Mouse (Mus musculus): ENCODE results near the gene Ribc1. TPM values are rescaled to one million over a fixed set of nuclear protein-coding genes. Genes with fewer than 3 reads are reported as not detected.

The Ribc1 gene
- 2.0 and 2.1 TPM in 2 replicates for polyA plus RNA-seq (2015; fragmentation: Nextera tagmentation; extraction: Ambion mirVana)

DNA sequence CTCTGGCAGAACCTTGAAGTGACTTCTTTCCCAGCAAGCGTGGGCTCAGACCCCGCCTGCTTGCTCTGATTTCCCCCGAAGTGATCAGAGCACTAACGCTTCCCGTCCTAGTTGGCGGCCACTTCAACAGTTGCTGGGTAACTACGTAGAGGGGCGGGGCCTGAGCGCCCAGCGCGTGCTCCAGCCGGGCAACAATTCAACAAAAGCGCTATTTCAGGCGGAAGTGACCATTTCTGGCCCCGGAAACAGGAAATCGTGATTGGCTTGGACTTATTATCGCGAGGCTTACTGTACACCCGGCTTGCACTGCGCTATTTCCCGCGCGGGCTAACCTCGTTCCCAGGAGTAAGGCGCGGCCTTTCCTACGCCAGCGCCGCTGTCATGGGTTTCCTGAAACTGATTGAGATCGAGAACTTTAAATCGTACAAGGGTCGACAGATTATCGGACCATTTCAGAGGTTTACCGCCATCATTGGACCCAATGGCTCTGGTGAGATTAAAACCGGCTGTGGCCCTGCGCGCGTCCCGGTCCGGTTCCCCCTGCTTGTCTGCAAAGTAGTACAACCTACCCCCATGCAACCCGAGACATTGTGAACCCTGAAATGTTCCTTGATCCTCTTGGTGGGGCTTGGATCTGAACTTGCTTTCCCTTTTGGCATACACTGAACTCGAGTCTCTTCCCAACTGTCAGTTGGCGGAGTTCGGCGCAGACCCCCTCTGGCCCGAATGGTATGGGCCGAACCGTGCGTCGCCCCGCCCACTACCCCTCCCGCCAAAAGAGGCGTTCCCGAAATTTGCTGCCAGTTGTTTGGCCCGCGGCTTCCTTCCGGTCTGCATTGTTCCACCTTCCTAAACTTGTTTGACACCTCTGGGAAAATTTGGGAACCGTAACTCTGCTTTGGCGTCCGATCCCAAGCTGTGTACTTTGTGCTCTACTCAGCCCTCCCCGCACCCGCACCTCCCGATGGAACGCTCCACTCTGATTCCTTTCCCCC, at the start of gene Ribc1, which contains the start of gene Smc1a:
Gene Ribc1 (minus strand): TSS at position 145 of the 995 bp plus-strand sequence.
Gene Smc1a (plus strand): TSS at position 278 of the 995 bp plus-strand sequence.
- Histone ChIP-seq H3K27me3 (ENCODE audit: control insufficient read depth, insufficient read depth, low read length) (peaks cover 7% of the 10 kb centered on the region; the same call in 1 of the 2 replicates), H3K4me1 (ENCODE audit: control insufficient read depth, insufficient read depth, low read length) (no peaks in the 10 kb centered on the region), H3K9me3 (replicated peaks; ENCODE audit: control insufficient read depth, low read length) (no peaks in the 10 kb centered on the region), H3K4me2 (ENCODE audit: low read depth, low read length) (peak within 1 kb of the TSS; percentile 55), H3K27ac (ENCODE audit: low read length) (peak within 1 kb of the TSS; percentile 94), H3K9ac (ENCODE audit: low read length) (peak within 1 kb of the TSS; percentile 75), H3K36me3 (ENCODE audit: control insufficient read depth, insufficient read depth, low read length) (no peaks in the 10 kb centered on the region), H3K4me3 (replicated peaks; ENCODE audit: low read length) (peak within 1 kb of the TSS; percentile 65)
- WGBS = 8% methylated on average over 63 of the region's 64 CpGs
- peak; percentile 98 for ATAC-seq (ENCODE audit: insufficient read depth, low FRiP score)

GRCm38 (mm10) chrX:152065674-152066073, 49.6 kb upstream of the Ribc1 start:
- no peak overlapping the region for H3K4me2 ChIP-seq (ENCODE audit: low read depth, low read length)
- H3K4me1 ChIP-seq (ENCODE audit: control insufficient read depth, insufficient read depth, low read length) = no peaks in the 10 kb centered on the region
- H3K36me3 ChIP-seq (ENCODE audit: control insufficient read depth, insufficient read depth, low read length) = peaks cover 3% of the 10 kb centered on the region; the same call in 1 of the 2 replicates
- H3K9ac ChIP-seq (ENCODE audit: low read length) = no peak overlapping the region
- no peak overlapping the region for H3K4me3 ChIP-seq (replicated peaks; ENCODE audit: low read length)
- no peak overlapping the region for H3K27ac ChIP-seq (ENCODE audit: low read length)
- ATAC-seq (ENCODE audit: insufficient read depth, low FRiP score) = no peak
- H3K27me3 ChIP-seq (ENCODE audit: control insufficient read depth, insufficient read depth, low read length) = peaks cover 11% of the 10 kb centered on the region
- no peaks in the 10 kb centered on the region for H3K9me3 ChIP-seq (replicated peaks; ENCODE audit: control insufficient read depth, low read length)
- 74% methylated on average over 2 of the region's 2 CpGs for WGBS

DNA sequence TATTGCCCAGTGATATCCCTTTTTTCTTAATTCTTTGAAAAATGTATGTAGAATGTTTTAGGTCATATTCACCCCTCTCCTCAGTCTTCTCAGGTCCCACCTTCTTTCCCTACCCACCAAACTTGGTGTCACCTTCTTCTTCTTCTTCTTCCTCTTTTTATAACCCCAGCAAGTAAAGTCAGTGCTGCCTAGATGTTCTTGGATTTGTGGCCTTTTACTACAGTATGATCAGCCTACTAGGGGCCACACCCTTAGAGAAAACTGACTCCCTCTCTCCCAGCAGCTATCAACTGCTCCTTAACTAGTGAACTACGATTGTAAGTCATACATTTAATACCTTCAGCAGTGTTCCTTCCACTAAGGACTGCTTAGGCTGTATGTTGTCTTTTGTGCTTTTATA, 38.0 kb upstream of the Ribc1 start:
- no peak overlapping the region for H3K4me2 ChIP-seq (ENCODE audit: low read depth, low read length)
- no peak overlapping the region for H3K4me3 ChIP-seq (replicated peaks; ENCODE audit: low read length)
- H3K27ac ChIP-seq (ENCODE audit: low read length) = no peak overlapping the region
- H3K4me1 ChIP-seq (ENCODE audit: control insufficient read depth, insufficient read depth, low read length) = no peaks in the 10 kb centered on the region
- ATAC-seq (ENCODE audit: insufficient read depth, low FRiP score) = no peak
- WGBS = 67% methylated on average over 1 of the region's 1 CpGs
- H3K36me3 ChIP-seq (ENCODE audit: control insufficient read depth, insufficient read depth, low read length) = no peaks in the 10 kb centered on the region
- H3K9me3 ChIP-seq (replicated peaks; ENCODE audit: control insufficient read depth, low read length) = no peaks in the 10 kb centered on the region
- peaks cover 8% of the 10 kb centered on the region; the same call in 1 of the 2 replicates for H3K27me3 ChIP-seq (ENCODE audit: control insufficient read depth, insufficient read depth, low read length)
- H3K9ac ChIP-seq (ENCODE audit: low read length) = no peak overlapping the region

DNA sequence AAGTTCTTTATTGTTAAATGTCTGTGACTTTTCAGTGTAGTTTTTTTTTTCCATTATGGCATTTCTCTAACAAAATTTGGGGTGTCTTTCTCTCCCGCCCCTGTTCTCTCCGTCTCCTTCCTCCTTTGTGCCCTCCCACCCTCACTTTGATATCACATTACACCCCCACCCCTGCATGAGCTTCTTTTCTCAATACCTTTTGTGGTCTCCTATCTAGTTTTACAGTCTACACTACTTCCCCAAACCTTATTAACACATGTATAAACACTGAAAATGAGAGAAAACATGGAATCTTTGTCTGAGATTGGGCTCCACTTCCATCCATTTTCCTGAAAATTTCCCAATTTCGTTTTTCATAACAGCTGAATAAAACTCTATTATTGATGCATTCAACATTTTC, 36.5 kb upstream of the Ribc1 start:
- Histone ChIP-seq H3K4me1 (ENCODE audit: control insufficient read depth, insufficient read depth, low read length) (no peaks in the 10 kb centered on the region), H3K36me3 (ENCODE audit: control insufficient read depth, insufficient read depth, low read length) (no peaks in the 10 kb centered on the region), H3K4me3 (replicated peaks; ENCODE audit: low read length) (no peak overlapping the region), H3K27ac (ENCODE audit: low read length) (no peak overlapping the region), H3K9me3 (replicated peaks; ENCODE audit: control insufficient read depth, low read length) (no peaks in the 10 kb centered on the region), H3K9ac (ENCODE audit: low read length) (no peak overlapping the region), H3K4me2 (ENCODE audit: low read depth, low read length) (no peak overlapping the region), H3K27me3 (ENCODE audit: control insufficient read depth, insufficient read depth, low read length) (no peaks in the 10 kb centered on the region; the same call in 1 of the 2 replicates)
- 74% methylated on average over 3 of the region's 3 CpGs for WGBS
- no peak for ATAC-seq (ENCODE audit: insufficient read depth, low FRiP score)

GRCm38 (mm10) chrX:152047230-152047629, 31.1 kb upstream of the Ribc1 start:
- no peak overlapping the region for H3K9ac ChIP-seq (ENCODE audit: low read length)

GRCm38 (mm10) chrX:152039865-152040264, 23.8 kb upstream of the Ribc1 start:
- Histone ChIP-seq H3K9me3 (replicated peaks; ENCODE audit: control insufficient read depth, low read length) (no peaks in the 10 kb centered on the region), H3K27ac (ENCODE audit: low read length) (no peak overlapping the region), H3K27me3 (ENCODE audit: control insufficient read depth, insufficient read depth, low read length) (peaks cover 11% of the 10 kb centered on the region; the same call in 1 of the 2 replicates), H3K36me3 (ENCODE audit: control insufficient read depth, insufficient read depth, low read length) (0 out of 2 replicates have a peak, but pooled peaks cover 4% of the 10 kb centered on the region), H3K9ac (ENCODE audit: low read length) (no peak overlapping the region), H3K4me2 (ENCODE audit: low read depth, low read length) (no peak overlapping the region), H3K4me1 (ENCODE audit: control insufficient read depth, insufficient read depth, low read length) (no peaks in the 10 kb centered on the region), H3K4me3 (replicated peaks; ENCODE audit: low read length) (no peak overlapping the region)
- no peak for ATAC-seq (ENCODE audit: insufficient read depth, low FRiP score)

More at GRCm38 (mm10) chrX:152047230-152047629, 31.1 kb upstream of the Ribc1 start:
- no peak overlapping the region for H3K4me2 ChIP-seq (ENCODE audit: low read depth, low read length)
- no peak overlapping the region for H3K4me3 ChIP-seq (replicated peaks; ENCODE audit: low read length)
- no peaks in the 10 kb centered on the region for H3K4me1 ChIP-seq (ENCODE audit: control insufficient read depth, insufficient read depth, low read length)
- no peaks in the 10 kb centered on the region; the same call in 1 of the 2 replicates for H3K27me3 ChIP-seq (ENCODE audit: control insufficient read depth, insufficient read depth, low read length)
- no peaks in the 10 kb centered on the region for H3K9me3 ChIP-seq (replicated peaks; ENCODE audit: control insufficient read depth, low read length)
- ATAC-seq (ENCODE audit: insufficient read depth, low FRiP score) = no peak
- H3K36me3 ChIP-seq (ENCODE audit: control insufficient read depth, insufficient read depth, low read length) = no peaks in the 10 kb centered on the region
- no peak overlapping the region for H3K27ac ChIP-seq (ENCODE audit: low read length)

- no peak overlapping the region for H3K4me2 ChIP-seq (ENCODE audit: low read depth, low read length)
Measured at GRCm38 (mm10) chrX:152019294-152019693, 3.2 kb upstream of the Ribc1 start.

DNA sequence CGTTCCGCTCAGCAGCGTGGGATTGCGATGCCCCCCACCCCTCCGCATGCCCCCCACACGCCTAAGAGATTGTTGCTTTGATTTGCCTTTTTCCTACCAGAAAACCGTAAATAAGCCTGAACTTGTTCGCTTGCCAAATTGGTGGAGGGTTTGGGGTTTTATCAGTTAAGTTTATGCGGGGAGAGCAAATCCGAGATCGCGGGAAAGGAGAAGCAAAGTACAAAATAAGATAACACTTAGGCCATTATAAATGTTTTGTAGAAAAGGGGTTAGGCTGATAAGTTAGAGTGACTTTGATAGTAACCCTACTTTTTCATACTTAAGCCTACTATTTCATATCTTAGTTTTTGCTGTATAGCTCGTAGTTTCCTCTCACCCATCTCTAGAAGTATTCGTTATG, 1.1 kb upstream of the Ribc1 start:
- Histone ChIP-seq H3K36me3 (ENCODE audit: control insufficient read depth, insufficient read depth, low read length) (no peaks in the 10 kb centered on the region), H3K4me2 (ENCODE audit: low read depth, low read length) (peak overlapping the region; percentile 55), H3K27me3 (ENCODE audit: control insufficient read depth, insufficient read depth, low read length) (peaks cover 7% of the 10 kb centered on the region; the same call in 1 of the 2 replicates), H3K4me3 (replicated peaks; ENCODE audit: low read length) (peak overlapping the region; percentile 65), H3K9ac (ENCODE audit: low read length) (peak overlapping the region; percentile 67), H3K9me3 (replicated peaks; ENCODE audit: control insufficient read depth, low read length) (no peaks in the 10 kb centered on the region), H3K4me1 (ENCODE audit: control insufficient read depth, insufficient read depth, low read length) (no peaks in the 10 kb centered on the region), H3K27ac (ENCODE audit: low read length) (peak overlapping the region; percentile 62; the same call in 1 of the 2 replicates)
- no peak for ATAC-seq (ENCODE audit: insufficient read depth, low FRiP score)
- 21% methylated on average over 14 of the region's 14 CpGs for WGBS

More at GRCm38 (mm10) chrX:152019294-152019693, 3.2 kb upstream of the Ribc1 start:
- H3K27me3 ChIP-seq (ENCODE audit: control insufficient read depth, insufficient read depth, low read length) = peaks cover 7% of the 10 kb centered on the region; the same call in 1 of the 2 replicates
- H3K9ac ChIP-seq (ENCODE audit: low read length) = no peak overlapping the region
- ATAC-seq (ENCODE audit: insufficient read depth, low FRiP score) = no peak
- no peaks in the 10 kb centered on the region for H3K9me3 ChIP-seq (replicated peaks; ENCODE audit: control insufficient read depth, low read length)
- H3K27ac ChIP-seq (ENCODE audit: low read length) = no peak overlapping the region
- no peaks in the 10 kb centered on the region for H3K36me3 ChIP-seq (ENCODE audit: control insufficient read depth, insufficient read depth, low read length)
- H3K4me1 ChIP-seq (ENCODE audit: control insufficient read depth, insufficient read depth, low read length) = no peaks in the 10 kb centered on the region
- WGBS = 79% methylated on average over 2 of the region's 2 CpGs
- no peak overlapping the region for H3K4me3 ChIP-seq (replicated peaks; ENCODE audit: low read length)

DNA sequence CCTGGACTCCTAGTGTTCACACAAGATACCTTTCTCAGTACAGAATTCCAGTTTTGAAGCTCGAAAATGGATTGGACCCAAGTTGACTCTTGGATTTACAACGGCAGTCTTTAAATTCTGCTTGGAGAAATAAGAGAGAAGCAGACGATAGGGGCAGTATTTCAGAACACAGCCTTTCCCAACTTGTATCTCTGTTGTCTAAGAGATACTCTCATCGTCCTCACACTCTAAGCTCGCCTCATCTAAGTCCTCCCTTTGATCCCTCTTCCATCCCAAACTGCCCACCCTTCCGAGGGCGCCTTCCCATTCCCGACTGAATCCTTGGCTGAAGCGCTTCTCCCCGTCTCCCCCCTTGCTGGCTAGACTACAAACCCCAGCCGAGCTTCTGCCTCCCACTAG, 344 bp downstream of the Ribc1 start:
- Histone ChIP-seq H3K27ac (ENCODE audit: low read length) (peak overlapping the region; percentile 91), H3K4me1 (ENCODE audit: control insufficient read depth, insufficient read depth, low read length) (no peaks in the 10 kb centered on the region), H3K9me3 (replicated peaks; ENCODE audit: control insufficient read depth, low read length) (no peaks in the 10 kb centered on the region), H3K4me2 (ENCODE audit: low read depth, low read length) (peak overlapping the region; percentile 53), H3K9ac (ENCODE audit: low read length) (peak overlapping the region; percentile 72), H3K4me3 (replicated peaks; ENCODE audit: low read length) (peak overlapping the region; percentile 65), H3K36me3 (ENCODE audit: control insufficient read depth, insufficient read depth, low read length) (no peaks in the 10 kb centered on the region), H3K27me3 (ENCODE audit: control insufficient read depth, insufficient read depth, low read length) (peaks cover 12% of the 10 kb centered on the region; the same call in 1 of the 2 replicates)
- ATAC-seq (ENCODE audit: insufficient read depth, low FRiP score) = no peak; the same call in 1 of the 2 replicates
- WGBS = 14% methylated on average over 11 of the region's 11 CpGs
